Mouse (Mus musculus): ENCODE data around the gene Git2. TPM values are rescaled to one million over a fixed set of nuclear protein-coding genes. Genes with fewer than 3 reads are reported as not detected.

The Git2 gene
- polyA plus RNA-seq, 1 experiment from 2014 or later = 29.1 TPM

DNA sequence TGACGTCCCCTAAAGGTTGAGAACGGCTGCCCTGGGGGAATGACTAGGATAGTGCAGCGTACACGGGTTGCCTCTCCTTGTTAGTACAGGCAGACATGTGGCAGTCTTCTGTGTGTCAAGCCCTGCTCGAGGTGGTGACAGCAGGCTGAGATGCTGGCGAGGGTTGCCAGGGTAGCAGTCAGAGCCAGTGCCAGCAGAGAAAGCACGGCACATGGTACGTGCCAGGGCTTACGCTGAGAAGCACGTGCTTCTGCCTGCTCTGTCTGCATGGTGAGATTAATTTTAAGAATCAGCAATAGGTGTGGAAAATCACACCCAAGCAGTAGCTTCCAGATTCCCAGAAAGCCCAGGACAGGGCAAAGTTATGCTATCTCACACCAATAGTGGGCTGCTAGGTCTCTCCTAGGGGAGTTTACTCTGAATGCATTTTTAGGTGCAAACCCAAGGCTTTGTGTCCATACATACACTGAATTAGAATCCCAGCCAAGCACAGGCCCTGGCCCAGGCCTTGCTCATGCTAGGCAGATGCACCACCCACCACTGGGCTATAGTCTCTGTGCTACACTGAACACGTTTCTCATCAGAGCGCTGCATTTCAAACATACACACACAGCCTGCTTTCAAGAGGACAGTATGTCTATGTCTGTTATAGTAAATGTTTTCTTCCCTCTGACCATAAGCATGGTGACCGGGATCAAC is 32.2 kb downstream of the Git2 start:
- ATAC-seq (peak; percentile 92), DNase-seq (ENCODE audit: low spot score) (peak; percentile 78)

DNA sequence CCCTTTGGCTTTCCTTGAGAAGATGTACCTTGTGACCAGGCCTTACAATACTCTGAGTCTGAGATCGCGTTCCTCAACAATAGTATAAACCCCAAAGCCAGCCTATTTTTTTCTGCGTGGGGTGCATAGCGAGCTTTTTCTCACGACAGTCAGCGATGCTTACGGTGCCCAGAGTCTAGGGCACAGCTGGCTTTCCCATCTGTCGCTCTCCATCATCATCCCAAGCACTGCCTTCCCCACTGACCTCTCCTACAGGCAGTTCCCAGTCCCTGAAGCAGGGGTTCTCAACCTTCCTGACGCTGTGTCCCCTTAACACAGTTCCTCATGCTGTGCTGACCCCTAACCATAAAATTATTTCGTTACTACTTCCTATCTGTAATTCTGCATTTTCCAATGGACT is 32.7 kb downstream of the Git2 start:
- peak overlapping the region; percentile 23; the same call in 1 of the 2 replicates for H3K27ac ChIP-seq (ENCODE audit: low read depth, low read length)
- DNase-seq (ENCODE audit: low spot score) = no peak
- H3K36me3 ChIP-seq (ENCODE audit: control insufficient read depth, insufficient read depth, low read length) = peaks cover 94% of the 10 kb centered on the region
- ATAC-seq = no peak
- no peak overlapping the region for H3K4me2 ChIP-seq (ENCODE audit: low read length)
- no peak overlapping the region for H3K4me3 ChIP-seq (ENCODE audit: low read depth, low read length)
- no peak overlapping the region for H3K9ac ChIP-seq (ENCODE audit: low read length)
- H3K27me3 ChIP-seq (replicated peaks; ENCODE audit: control insufficient read depth, insufficient read depth, low read length) = no peaks in the 10 kb centered on the region
- no peaks in the 10 kb centered on the region for H3K4me1 ChIP-seq (ENCODE audit: control insufficient read depth, insufficient read depth, low read length)
- 89% methylated on average over 10 of the region's 10 CpGs for WGBS
- H3K9me3 ChIP-seq (replicated peaks; ENCODE audit: control insufficient read depth, low read length) = no peaks in the 10 kb centered on the region

More for the DNA sequence above, 32.2 kb downstream of the Git2 start:
- 77% methylated on average over 13 of the region's 13 CpGs for WGBS
- H3K36me3 ChIP-seq (ENCODE audit: control insufficient read depth, insufficient read depth, low read length) = peaks cover 94% of the 10 kb centered on the region
- no peaks in the 10 kb centered on the region for H3K27me3 ChIP-seq (replicated peaks; ENCODE audit: control insufficient read depth, insufficient read depth, low read length)
- H3K27ac ChIP-seq (ENCODE audit: low read depth, low read length) = peak overlapping the region; percentile 63; the same call in 1 of the 2 replicates
- H3K4me2 ChIP-seq (ENCODE audit: low read length) = no peak overlapping the region
- H3K9me3 ChIP-seq (replicated peaks; ENCODE audit: control insufficient read depth, low read length) = no peaks in the 10 kb centered on the region
- no peak overlapping the region for H3K9ac ChIP-seq (ENCODE audit: low read length)
- H3K4me3 ChIP-seq (ENCODE audit: low read depth, low read length) = no peak overlapping the region
- no peaks in the 10 kb centered on the region for H3K4me1 ChIP-seq (ENCODE audit: control insufficient read depth, insufficient read depth, low read length)

DNA sequence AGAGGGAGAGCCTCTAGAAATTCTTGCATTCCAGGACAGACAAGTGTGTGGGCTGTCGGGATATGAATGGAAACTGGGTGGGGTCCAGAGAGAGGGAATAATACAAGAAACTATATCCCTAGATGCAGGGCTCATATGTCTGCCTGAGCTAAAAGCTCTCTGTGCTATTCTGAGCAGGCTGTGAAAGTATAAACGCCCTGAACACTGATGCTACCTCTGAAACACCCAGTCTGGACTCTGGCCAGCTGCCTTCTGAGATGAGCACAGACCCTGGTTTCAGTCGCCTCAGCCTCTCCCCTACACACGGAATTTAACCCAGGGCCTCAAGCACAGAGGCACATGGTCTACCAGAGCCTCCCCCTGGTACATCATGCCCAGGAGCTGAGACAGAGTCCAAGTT is 34.7 kb downstream of the Git2 start:
- Histone ChIP-seq H3K27ac (ENCODE audit: low read depth, low read length) (no peak overlapping the region), H3K36me3 (ENCODE audit: control insufficient read depth, insufficient read depth, low read length) (peaks cover 97% of the 10 kb centered on the region), H3K9ac (ENCODE audit: low read length) (no peak overlapping the region), H3K4me3 (ENCODE audit: low read depth, low read length) (no peak overlapping the region), H3K4me2 (ENCODE audit: low read length) (no peak overlapping the region), H3K4me1 (ENCODE audit: control insufficient read depth, insufficient read depth, low read length) (no peaks in the 10 kb centered on the region), H3K9me3 (replicated peaks; ENCODE audit: control insufficient read depth, low read length) (no peaks in the 10 kb centered on the region), H3K27me3 (replicated peaks; ENCODE audit: control insufficient read depth, insufficient read depth, low read length) (no peaks in the 10 kb centered on the region)
- DNase-seq (ENCODE audit: low spot score) (no peak), ATAC-seq (no peak)
- WGBS = 70% methylated on average over 4 of the region's 4 CpGs

DNA sequence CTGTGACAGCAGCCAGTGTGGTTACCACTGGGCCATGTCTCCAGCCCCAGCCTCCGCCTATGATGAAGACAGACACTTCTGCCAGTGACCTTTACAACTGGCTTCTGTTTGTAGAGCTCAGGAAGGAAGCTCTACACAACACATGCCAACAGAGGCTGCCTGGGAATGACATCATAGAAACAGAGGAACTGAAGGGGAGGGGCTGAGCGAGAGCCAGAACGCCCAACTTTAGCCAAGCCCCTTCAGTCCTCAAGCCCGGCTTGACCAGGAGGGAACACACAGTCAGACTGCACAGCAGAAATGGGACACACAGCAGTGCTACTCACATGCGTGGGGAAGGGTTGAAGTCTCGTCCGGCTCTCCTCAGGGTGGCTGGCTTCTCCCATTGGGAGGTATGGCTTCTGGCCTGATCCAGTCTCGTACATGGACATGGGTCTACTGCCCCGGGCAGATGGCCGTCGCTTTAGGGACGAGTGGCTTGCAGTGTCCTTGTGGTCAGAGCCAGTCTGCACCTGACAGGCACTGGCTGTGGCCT is 36.5 kb downstream of the Git2 start:
- H3K9ac ChIP-seq (ENCODE audit: low read length) = no peak overlapping the region
- H3K27me3 ChIP-seq (replicated peaks; ENCODE audit: control insufficient read depth, insufficient read depth, low read length) = no peaks in the 10 kb centered on the region
- H3K36me3 ChIP-seq (ENCODE audit: control insufficient read depth, insufficient read depth, low read length) = peaks cover 95% of the 10 kb centered on the region
- no peak for DNase-seq (ENCODE audit: low spot score)
- WGBS = 89% methylated on average over 12 of the region's 12 CpGs
- no peak overlapping the region for H3K4me3 ChIP-seq (ENCODE audit: low read depth, low read length)
- H3K9me3 ChIP-seq (replicated peaks; ENCODE audit: control insufficient read depth, low read length) = no peaks in the 10 kb centered on the region
- no peak overlapping the region for H3K27ac ChIP-seq (ENCODE audit: low read depth, low read length)
- ATAC-seq = no peak
- H3K4me1 ChIP-seq (ENCODE audit: control insufficient read depth, insufficient read depth, low read length) = no peaks in the 10 kb centered on the region
- H3K4me2 ChIP-seq (ENCODE audit: low read length) = no peak overlapping the region

DNA sequence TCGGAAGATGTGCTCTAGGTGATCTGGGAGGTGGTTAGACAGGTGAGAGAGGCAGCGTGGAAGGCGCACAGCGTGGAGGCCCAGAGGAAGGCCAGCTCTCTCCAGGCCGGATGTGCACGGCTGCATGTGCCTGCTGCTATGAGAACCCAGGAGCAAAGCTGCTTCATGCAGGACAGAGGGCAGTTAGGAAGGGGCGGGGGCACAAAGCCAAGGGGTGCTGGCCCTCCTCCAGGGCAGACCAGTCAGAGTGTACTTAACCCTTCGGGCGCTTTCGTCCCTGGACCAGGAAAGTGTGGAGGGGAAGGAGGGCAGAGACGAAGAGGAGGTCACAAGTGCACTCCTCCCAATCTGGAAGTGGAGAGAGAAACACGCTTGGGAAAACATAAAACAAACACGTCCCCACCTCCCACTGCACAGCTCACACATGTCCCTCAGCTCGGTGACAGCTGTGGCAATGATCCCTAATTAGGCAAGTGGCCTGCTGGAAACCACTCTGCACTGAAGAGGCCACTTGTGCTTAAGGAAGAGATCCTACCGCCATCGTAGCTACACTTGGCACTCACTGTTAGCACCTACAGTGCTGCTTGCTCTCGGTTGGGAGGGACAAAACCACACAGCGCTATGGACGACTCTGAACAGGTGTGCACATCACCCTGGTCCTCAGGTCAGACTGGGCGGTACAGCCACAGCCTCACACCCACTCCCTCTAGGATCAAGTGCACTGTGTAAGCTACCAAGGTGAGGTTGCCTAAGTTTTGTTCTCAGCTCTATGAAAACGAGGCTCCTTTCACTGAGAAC is 38.0 kb downstream of the Git2 start:
- ATAC-seq (no peak), DNase-seq (ENCODE audit: low spot score) (no peak)
- Histone ChIP-seq H3K9ac (ENCODE audit: low read length) (no peak overlapping the region), H3K27ac (ENCODE audit: low read depth, low read length) (no peak overlapping the region), H3K27me3 (replicated peaks; ENCODE audit: control insufficient read depth, insufficient read depth, low read length) (no peaks in the 10 kb centered on the region), H3K4me1 (ENCODE audit: control insufficient read depth, insufficient read depth, low read length) (no peaks in the 10 kb centered on the region), H3K4me2 (ENCODE audit: low read length) (no peak overlapping the region), H3K4me3 (ENCODE audit: low read depth, low read length) (no peak overlapping the region), H3K9me3 (replicated peaks; ENCODE audit: control insufficient read depth, low read length) (no peaks in the 10 kb centered on the region), H3K36me3 (ENCODE audit: control insufficient read depth, insufficient read depth, low read length) (peaks cover 94% of the 10 kb centered on the region)
- WGBS = 86% methylated on average over 21 of the region's 21 CpGs

DNA sequence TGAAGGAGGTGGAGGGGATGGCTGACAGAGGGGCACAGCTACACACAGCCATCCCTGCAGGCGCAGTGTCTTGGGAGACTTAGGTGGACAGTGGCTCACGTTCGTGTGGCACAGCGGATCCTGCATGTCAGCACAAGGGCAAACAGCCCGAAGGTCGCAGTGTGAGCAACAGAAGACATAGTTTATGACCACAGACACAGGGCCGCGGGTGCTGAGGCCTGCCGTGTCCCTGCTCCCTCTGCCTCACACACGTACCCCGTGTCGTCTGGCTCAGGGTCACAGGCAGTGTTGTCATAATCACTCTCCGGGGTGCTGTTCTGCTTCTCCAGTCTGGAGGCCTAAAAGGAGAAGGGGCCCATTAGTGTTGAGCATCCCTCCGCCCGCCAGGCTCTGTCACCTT is 41.7 kb downstream of the Git2 start:
- no peak for DNase-seq (ENCODE audit: low spot score)
- Histone ChIP-seq H3K9ac (ENCODE audit: low read length) (no peak overlapping the region), H3K4me1 (ENCODE audit: control insufficient read depth, insufficient read depth, low read length) (no peaks in the 10 kb centered on the region), H3K27me3 (replicated peaks; ENCODE audit: control insufficient read depth, insufficient read depth, low read length) (no peaks in the 10 kb centered on the region), H3K9me3 (replicated peaks; ENCODE audit: control insufficient read depth, low read length) (no peaks in the 10 kb centered on the region), H3K36me3 (ENCODE audit: control insufficient read depth, insufficient read depth, low read length) (peaks cover 93% of the 10 kb centered on the region), H3K4me3 (ENCODE audit: low read depth, low read length) (no peak overlapping the region), H3K4me2 (ENCODE audit: low read length) (no peak overlapping the region), H3K27ac (ENCODE audit: low read depth, low read length) (no peak overlapping the region)
- ATAC-seq = no peak
- WGBS = 94% methylated on average over 15 of the region's 15 CpGs

DNA sequence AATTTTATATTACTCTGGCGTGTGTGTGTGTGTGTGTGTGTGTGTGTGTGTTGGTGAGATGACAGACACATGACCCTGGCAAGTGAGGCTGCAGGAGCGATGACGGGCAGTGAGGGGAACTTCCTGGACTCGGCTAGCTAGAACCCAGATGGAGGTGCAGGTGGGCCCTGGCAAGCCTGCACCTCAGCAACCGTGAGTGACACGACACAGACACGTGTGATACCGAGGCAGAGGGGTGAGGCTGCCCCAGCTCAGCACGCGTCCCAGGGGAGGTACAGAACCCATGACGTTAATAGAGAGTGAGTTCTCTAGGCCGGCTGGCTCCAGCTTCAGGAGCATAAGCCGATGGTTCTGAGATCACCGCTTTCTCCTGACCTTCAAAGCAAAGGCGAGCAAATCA is 43.3 kb downstream of the Git2 start:
- H3K36me3 ChIP-seq (ENCODE audit: control insufficient read depth, insufficient read depth, low read length) = peaks cover 91% of the 10 kb centered on the region
- WGBS = 94% methylated on average over 15 of the region's 15 CpGs

DNA sequence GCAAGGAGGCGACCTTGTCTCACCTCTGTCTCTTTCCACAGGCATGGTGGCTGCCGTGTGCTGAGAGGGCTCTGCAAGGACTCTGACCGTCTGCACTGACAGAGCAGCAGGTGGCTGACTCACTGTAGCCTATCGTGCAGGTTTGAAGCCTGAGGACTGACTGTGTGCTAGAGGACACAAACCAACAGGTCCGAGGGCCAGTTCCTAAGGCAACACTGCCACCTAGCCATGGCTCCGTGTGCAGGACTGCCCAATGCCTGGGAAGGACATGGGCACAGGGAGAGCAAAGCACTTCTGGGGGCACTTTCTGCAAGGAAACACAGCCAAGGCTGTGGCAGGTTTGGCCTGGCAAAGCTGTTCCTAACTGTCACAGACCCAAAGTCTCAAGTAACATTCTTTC is 43.8 kb downstream of the Git2 start:
- Histone ChIP-seq H3K4me1 (ENCODE audit: control insufficient read depth, insufficient read depth, low read length) (no peaks in the 10 kb centered on the region), H3K27ac (ENCODE audit: low read depth, low read length) (no peak overlapping the region), H3K4me2 (ENCODE audit: low read length) (no peak overlapping the region), H3K4me3 (ENCODE audit: low read depth, low read length) (no peak overlapping the region), H3K36me3 (ENCODE audit: control insufficient read depth, insufficient read depth, low read length) (peaks cover 86% of the 10 kb centered on the region), H3K9ac (ENCODE audit: low read length) (no peak overlapping the region), H3K27me3 (replicated peaks; ENCODE audit: control insufficient read depth, insufficient read depth, low read length) (no peaks in the 10 kb centered on the region), H3K9me3 (replicated peaks; ENCODE audit: control insufficient read depth, low read length) (no peaks in the 10 kb centered on the region)
- no peak for ATAC-seq
- DNase-seq (ENCODE audit: low spot score) = no peak
- WGBS = 66% methylated on average over 6 of the region's 6 CpGs

More for the DNA sequence above, 43.3 kb downstream of the Git2 start:
- no peaks in the 10 kb centered on the region for H3K27me3 ChIP-seq (replicated peaks; ENCODE audit: control insufficient read depth, insufficient read depth, low read length)
- no peaks in the 10 kb centered on the region for H3K9me3 ChIP-seq (replicated peaks; ENCODE audit: control insufficient read depth, low read length)
- H3K4me2 ChIP-seq (ENCODE audit: low read length) = no peak overlapping the region
- H3K4me3 ChIP-seq (ENCODE audit: low read depth, low read length) = no peak overlapping the region
- no peak for ATAC-seq
- no peak overlapping the region for H3K27ac ChIP-seq (ENCODE audit: low read depth, low read length)
- H3K4me1 ChIP-seq (ENCODE audit: control insufficient read depth, insufficient read depth, low read length) = no peaks in the 10 kb centered on the region
- DNase-seq (ENCODE audit: low spot score) = no peak
- no peak overlapping the region for H3K9ac ChIP-seq (ENCODE audit: low read length)

DNA sequence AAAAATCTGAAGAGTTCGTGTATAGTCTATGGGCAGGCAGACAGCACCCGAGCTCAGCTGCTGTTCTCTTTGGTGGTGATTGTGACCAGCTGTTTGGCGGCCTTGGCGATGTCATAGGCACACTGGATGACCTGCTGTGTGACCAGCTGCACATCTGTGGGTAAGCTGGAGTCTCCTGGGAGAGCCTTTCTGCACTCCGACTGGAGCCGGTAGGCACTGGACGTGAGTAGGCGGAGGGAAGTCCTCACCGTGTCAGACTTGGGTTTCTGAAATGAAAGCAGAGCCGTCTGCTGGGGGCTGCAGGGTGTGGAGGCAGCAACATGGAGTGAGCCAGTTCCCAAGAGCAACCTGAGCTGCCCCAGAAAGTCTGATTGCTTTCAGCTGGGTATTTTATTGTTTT is 45.2 kb downstream of the Git2 start:
- Histone ChIP-seq H3K27me3 (replicated peaks; ENCODE audit: control insufficient read depth, insufficient read depth, low read length) (no peaks in the 10 kb centered on the region), H3K4me3 (ENCODE audit: low read depth, low read length) (no peak overlapping the region), H3K36me3 (ENCODE audit: control insufficient read depth, insufficient read depth, low read length) (peaks cover 73% of the 10 kb centered on the region), H3K27ac (ENCODE audit: low read depth, low read length) (no peak overlapping the region), H3K4me1 (ENCODE audit: control insufficient read depth, insufficient read depth, low read length) (no peaks in the 10 kb centered on the region), H3K9me3 (replicated peaks; ENCODE audit: control insufficient read depth, low read length) (no peaks in the 10 kb centered on the region), H3K4me2 (ENCODE audit: low read length) (no peak overlapping the region), H3K9ac (ENCODE audit: low read length) (no peak overlapping the region)
- ATAC-seq (no peak), DNase-seq (ENCODE audit: low spot score) (no peak)
- WGBS = 83% methylated on average over 10 of the region's 10 CpGs

All from forebrain, embryonic 14.5 days (tissue).